22 mouse cellular contexts compared by ENCODE assay signal in genomic region chr1:63032929-63033328, GRCm38 (mm10).
DNase-seq lines count a peak whose midpoint lies in the region; ATAC-seq and TF ChIP-seq lines count a peak whose summit lies in the region.
"Had no signal": no experiment of that assay in that cellular context is flagged by ENCODE, and none has a peak within 500 bp of the region (broad histone marks: within the 10 kb centered on the region; RNA-seq: fewer than 3 reads in every experiment).

No protein-coding gene starts in this region.

- no peak overlapping the region for H3K4me3 ChIP-seq in lung, adult 2 months (replicated peaks; ENCODE audit: extremely low read depth, low read depth, low read length)
- H3K4me3 ChIP-seq in lung, embryonic 16.5 days (ENCODE audit: low read length) = no peak overlapping the region
- H3K4me3 ChIP-seq in stomach, postnatal 0 days (ENCODE audit: low read depth, low read length) = no peak overlapping the region
- H3K4me3 ChIP-seq: embryonic facial prominence, embryonic 15.5 days; erythroblast, embryonic 14.5 days; forebrain, embryonic 15.5 days; heart, embryonic 13.5 days had no signal

- no peaks in the 10 kb centered on the region for H3K4me1 ChIP-seq in lung, adult 2 months (ENCODE audit: control insufficient read depth, insufficient read depth, low read length)
- no peaks in the 10 kb centered on the region for H3K4me1 ChIP-seq in lung, embryonic 16.5 days (replicated peaks; ENCODE audit: control insufficient read depth, insufficient read depth, low read length)
- H3K4me1 ChIP-seq in stomach, postnatal 0 days (replicated peaks; ENCODE audit: control insufficient read depth, insufficient read depth) = no peaks in the 10 kb centered on the region
- H3K4me1 ChIP-seq: embryonic facial prominence, embryonic 15.5 days; forebrain, embryonic 15.5 days; heart, embryonic 13.5 days had no signal

- peak; percentile 46 to 75 for DNase-seq in lung, adult 18-20 months
- DNase-seq in lung, adult 2 months = no peak
- DNase-seq in lung, postnatal 25 days (ENCODE audit: low spot score) = peak; percentile 43
- no peak for DNase-seq in stomach, postnatal 0 days (ENCODE audit: low spot score)
- DNase-seq in spleen, postnatal 14 days (ENCODE audit: low spot score in 2 of 2) = no peak
- DNase-seq in yolk sac, embryonic 10.5 days (ENCODE audit: low spot score) = no peak
- no peak for DNase-seq in right cerebral cortex, postnatal 4 days
- DNase-seq: adrenal gland, adult 8-10 months; adrenal gland, postnatal 36 days; cerebellum, adult 11 months; cerebellum, adult 8-10 months; cerebellum, postnatal 14 days; embryo, embryonic 11 days; gastrocnemius, postnatal 36 days; heart, adult 11 months; heart, postnatal 36 days had no signal

- H3K4me2 ChIP-seq in lung, embryonic 16.5 days (ENCODE audit: low read depth, low read length) = no peak overlapping the region
- H3K4me2 ChIP-seq in stomach, postnatal 0 days (replicated peaks; ENCODE audit: low read depth) = no peak overlapping the region
- H3K4me2 ChIP-seq: embryonic facial prominence, embryonic 15.5 days; forebrain, embryonic 15.5 days; heart, embryonic 13.5 days had no signal

- no peak for TF ChIP-seq CTCF in lung, adult 2 months (IDR thresholded peaks at IDR 0.05; ENCODE audit: insufficient read depth, low read length)
- TF ChIP-seq CTCF in stomach, postnatal 0 days (IDR thresholded peaks at IDR 0.05; ENCODE audit: low read depth) = no peak

- peak; percentile 52; the same call in 1 of the 2 replicates for ATAC-seq in lung, embryonic 16.5 days (ENCODE audit: low read depth)
- ATAC-seq in stomach, postnatal 0 days (ENCODE audit: low FRiP score, low TSS enrichment) = 0 out of 2 replicates have a peak, but pooled peaks have one; percentile 53
- ATAC-seq: forebrain, embryonic 15.5 days had no signal

- WGBS in lung, adult 2 months = 69% methylated on average over 3 of the region's 3 CpGs
- 68% methylated on average over 3 of the region's 3 CpGs for WGBS in lung, embryonic 16.5 days
- WGBS in stomach, postnatal 0 days = 47% methylated on average over 3 of the region's 3 CpGs

- no peaks in the 10 kb centered on the region for H3K36me3 ChIP-seq in lung, embryonic 16.5 days (ENCODE audit: control insufficient read depth, insufficient read depth, low read length)
- no peaks in the 10 kb centered on the region for H3K36me3 ChIP-seq in stomach, postnatal 0 days (ENCODE audit: control insufficient read depth, insufficient read depth, low read length)
- H3K36me3 ChIP-seq: embryonic facial prominence, embryonic 15.5 days; forebrain, embryonic 15.5 days; heart, embryonic 13.5 days had no signal

- H3K9me3 ChIP-seq in lung, embryonic 16.5 days (ENCODE audit: control insufficient read depth, low read length) = no peaks in the 10 kb centered on the region
- H3K9me3 ChIP-seq in stomach, postnatal 0 days (ENCODE audit: control insufficient read depth, low read length) = no peaks in the 10 kb centered on the region
- H3K9me3 ChIP-seq: embryonic facial prominence, embryonic 15.5 days; forebrain, embryonic 15.5 days; heart, embryonic 13.5 days had no signal

- H3K27me3 ChIP-seq in lung, embryonic 16.5 days (ENCODE audit: control insufficient read depth, insufficient read depth, low read depth, low read length) = no peaks in the 10 kb centered on the region
- no peaks in the 10 kb centered on the region for H3K27me3 ChIP-seq in stomach, postnatal 0 days (ENCODE audit: control insufficient read depth, insufficient read depth, low read length)
- H3K27me3 ChIP-seq: CH12.LX; embryonic facial prominence, embryonic 15.5 days; forebrain, embryonic 15.5 days; heart, embryonic 13.5 days had no signal

- no peak overlapping the region for H3K9ac ChIP-seq in lung, embryonic 16.5 days (ENCODE audit: low read length)
- H3K9ac ChIP-seq in stomach, postnatal 0 days (ENCODE audit: low read length) = no peak overlapping the region
- H3K9ac ChIP-seq: embryonic facial prominence, embryonic 15.5 days; forebrain, embryonic 15.5 days; heart, embryonic 13.5 days had no signal

- TF ChIP-seq EP300 in stomach, postnatal 0 days (optimal IDR thresholded peaks at IDR 0.05) = no peak

- no peak overlapping the region for H3K27ac ChIP-seq in lung, embryonic 16.5 days (ENCODE audit: low read length)
- H3K27ac ChIP-seq in stomach, postnatal 0 days (replicated peaks) = no peak overlapping the region
- H3K27ac ChIP-seq: embryonic facial prominence, embryonic 15.5 days; forebrain, embryonic 15.5 days; heart, embryonic 13.5 days had no signal

- no peak for TF ChIP-seq POLR2A in lung, adult 2 months (IDR thresholded peaks at IDR 0.05; ENCODE audit: borderline replicate concordance, extremely low read depth, low read depth, low read length)

Comparison
In these comparisons a context has a peak if more than half of its experiments do, and no peak if none do; other contexts are left out.
1. DNase-seq: peak in lung, adult 18-20 months (2 of 2) and lung, postnatal 25 days (single experiment); none in lung, adult 2 months (single experiment), stomach, postnatal 0 days (single experiment), spleen, postnatal 14 days (0 of 2), yolk sac, embryonic 10.5 days (single experiment) and right cerebral cortex, postnatal 4 days (single experiment).